Mouse (Mus musculus) cerebellum, postnatal 10 days (tissue): ENCODE measurements at regions not wholly inside any gene's neighbourhood (a gene's known extent, or its start where the extent isn't known, plus 50 kb on each side); places are given as distances from the start of the nearest gene placed in this dataset.

ENCODE experiments used
- DNase-seq, 2 experiments: peaks; one replicate each; pipeline ENCODE4 v3.0.0; 2021; ENCODE audit warnings: mixed read lengths in 2 of 2

- peak; percentile 44 to 51 for DNase-seq
Measured at GRCm38 (mm10) chr14:58678126-58678656, 464.5 kb downstream of the 1700129C05Rik start.

- peak in 1 of 2 experiments; percentile 11 for DNase-seq
Measured at GRCm38 (mm10) chr14:58675146-58675545, 467.5 kb downstream of the 1700129C05Rik start.

GRCm38 (mm10) chr14:58663946-58664345 lies 478.7 kb downstream of the 1700129C05Rik start:
- peak; percentile 44 to 49 for DNase-seq

- no peak for DNase-seq
Measured at GRCm38 (mm10) chr14:58662601-58663000, 480.1 kb downstream of the 1700129C05Rik start.

GRCm38 (mm10) chr14:58661416-58661815 lies 481.3 kb downstream of the 1700129C05Rik start:
- no peak for DNase-seq

- DNase-seq, result no peak
Measured at GRCm38 (mm10) chr14:58657263-58657662, 485.4 kb downstream of the 1700129C05Rik start.

- DNase-seq, result no peak
Measured at GRCm38 (mm10) chr14:58656935-58657238, 485.8 kb downstream of the 1700129C05Rik start.

GRCm38 (mm10) chr14:58656212-58656934 lies 486.3 kb downstream of the 1700129C05Rik start:
- no peak for DNase-seq

- no peak for DNase-seq
Measured at GRCm38 (mm10) chr14:58653026-58653425, 489.7 kb downstream of the 1700129C05Rik start.

GRCm38 (mm10) chr14:58652004-58652403 lies 490.7 kb downstream of the 1700129C05Rik start:
- DNase-seq, result peak in 1 of 2 experiments; percentile 6

GRCm38 (mm10) chr14:58651210-58651609 lies 491.5 kb downstream of the 1700129C05Rik start:
- DNase-seq, result peak; percentile 14 to 21

GRCm38 (mm10) chr14:58638337-58638696 lies 504.4 kb downstream of the 1700129C05Rik start:
- DNase-seq, result no peak

- DNase-seq, result no peak
Measured at GRCm38 (mm10) chr14:58637405-58638336, 505.0 kb downstream of the 1700129C05Rik start.

- DNase-seq, result peak; percentile 13 to 14
Measured at GRCm38 (mm10) chr14:58631221-58631620, 511.5 kb downstream of the 1700129C05Rik start.

GRCm38 (mm10) chr14:58628266-58628665 lies 514.4 kb downstream of the 1700129C05Rik start:
- peak; percentile 54 to 58 for DNase-seq

GRCm38 (mm10) chr14:58626506-58627256 lies 516.0 kb downstream of the 1700129C05Rik start:
- DNase-seq, result no peak

- no peak for DNase-seq
Measured at GRCm38 (mm10) chr14:58620186-58620585, 522.5 kb downstream of the 1700129C05Rik start.

- DNase-seq, result peak in 1 of 2 experiments; percentile 34
Measured at GRCm38 (mm10) chr14:58617656-58618055, 525.0 kb downstream of the 1700129C05Rik start.

- no peak for DNase-seq
Measured at GRCm38 (mm10) chr14:58608216-58608615, 534.5 kb downstream of the 1700129C05Rik start.

GRCm38 (mm10) chr14:58607734-58608133 lies 535.0 kb downstream of the 1700129C05Rik start:
- DNase-seq, result peak; percentile 43 to 47

GRCm38 (mm10) chr14:58605529-58605928 lies 535.2 kb downstream of the Fgf9 start:
- peak; percentile 26 to 31 for DNase-seq

- peak; percentile 46 to 53 for DNase-seq
Measured at GRCm38 (mm10) chr14:58598867-58599266, 528.5 kb downstream of the Fgf9 start.

- no peak for DNase-seq
Measured at GRCm38 (mm10) chr14:58597810-58598209, 527.5 kb downstream of the Fgf9 start.
